Mouse (Mus musculus) hindbrain, embryonic 12.5 days (tissue): ENCODE results near the gene Tmem40. TPM values are rescaled to one million over a fixed set of nuclear protein-coding genes. Genes with fewer than 3 reads are reported as not detected.

ENCODE experiments used
- ATAC-seq: fragments of 200-750 bp; cut with Nextera tagmentation; 2 replicates; pipeline ENCODE4 v1.8.0; 2017; ENCODE audit warnings: moderate TSS enrichment; ENCODE audit not compliant: low FRiP score
- H3K27ac ChIP-seq: fragments of 300-500 bp; sonication (generic); 2 replicates; pipeline ENCODE4 v1.5.1; 2016; ENCODE audit warnings: mild to moderate bottlenecking
- H3K27me3 ChIP-seq: fragments of 300-500 bp; sonication (generic); 2 replicates; pipeline ENCODE4 v1.6.1; 2016; ENCODE audit warnings: mild to moderate bottlenecking
- H3K36me3 ChIP-seq: fragments of 300-500 bp; sonication (generic); 2 replicates; pipeline ENCODE4 v1.6.1; 2016; ENCODE audit warnings: mild to moderate bottlenecking
- H3K4me1 ChIP-seq: fragments of 300-500 bp; sonication (generic); 2 replicates; pipeline ENCODE4 v1.6.1; 2016
- H3K4me2 ChIP-seq: fragments of 300-500 bp; sonication (generic); replicated peaks from 2 replicates; pipeline ENCODE4 v1.6.1; 2016; ENCODE audit warnings: mild to moderate bottlenecking
- H3K4me3 ChIP-seq: fragments of 300-500 bp; sonication (generic); 2 replicates; pipeline ENCODE4 v1.5.1; 2016; ENCODE audit warnings: mild to moderate bottlenecking
- H3K9ac ChIP-seq: fragments of 300-500 bp; sonication (generic); 2 replicates; pipeline ENCODE4 v1.6.1; 2016; ENCODE audit warnings: mild to moderate bottlenecking, moderate library complexity
- H3K9me3 ChIP-seq: fragments of 300-500 bp; sonication (generic); replicated peaks from 2 replicates; pipeline ENCODE4 v1.6.1; 2016; ENCODE audit warnings: mild to moderate bottlenecking
- WGBS: fragments of 180-500 bp; shearing (Covaris S2); methylation state at CpG from one replicate; pipeline ENCODE4 v1.1.7; 2016; 5-methylcytosine and 5-hydroxymethylcytosine counted together
- microRNA-seq: library from miRNA; unstranded; fragments of <30 nt; microRNA quantifications from one replicate; pipeline ENCODE4, GENCODE M21; 2017
- polyA plus RNA-seq: library from polyadenylated mRNA; unstranded; fragments of >200 nt; fragmentation: Nextera tagmentation; extraction: Ambion mirVana; gene quantifications from 2 replicates; pipeline ENCODE4 v1.2.1, GENCODE M21; 2016

The Tmem40 gene
- polyA plus RNA-seq, 1 experiment from 2014 or later, result 1.1 TPM

DNA sequence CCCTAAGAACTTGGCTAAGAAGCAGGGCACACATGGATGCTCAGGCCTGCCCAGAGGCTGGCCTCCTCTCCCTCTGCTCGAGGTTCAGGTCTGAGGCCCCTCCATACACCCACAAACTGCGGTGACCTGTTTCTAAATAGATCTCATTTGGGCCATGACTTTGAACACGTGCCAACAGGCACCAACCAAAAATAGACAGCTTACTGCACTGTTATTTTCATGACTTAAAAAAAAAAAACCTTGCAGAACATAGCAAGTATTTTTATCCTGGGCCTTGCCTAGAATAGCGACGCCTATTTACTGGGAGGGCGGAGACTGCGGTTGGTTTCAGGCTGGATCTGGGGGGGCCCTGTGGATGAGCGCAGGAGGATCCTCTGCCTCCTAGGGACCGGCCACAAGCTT is 67.8 kb downstream of the Tmem40 start:
- H3K4me3 ChIP-seq, result no peak overlapping the region
- H3K4me2 ChIP-seq, result no peak overlapping the region
- ATAC-seq, result no peak
- peaks cover 4% of the 10 kb centered on the region; the same call in 1 of the 2 replicates for H3K4me1 ChIP-seq
- H3K9me3 ChIP-seq, result no peaks in the 10 kb centered on the region
- no peak overlapping the region for H3K27ac ChIP-seq
- no peaks in the 10 kb centered on the region for H3K27me3 ChIP-seq
- WGBS, result 62% methylated on average over 9 of the region's 9 CpGs
- no peaks in the 10 kb centered on the region for H3K36me3 ChIP-seq
- no peak overlapping the region for H3K9ac ChIP-seq

DNA sequence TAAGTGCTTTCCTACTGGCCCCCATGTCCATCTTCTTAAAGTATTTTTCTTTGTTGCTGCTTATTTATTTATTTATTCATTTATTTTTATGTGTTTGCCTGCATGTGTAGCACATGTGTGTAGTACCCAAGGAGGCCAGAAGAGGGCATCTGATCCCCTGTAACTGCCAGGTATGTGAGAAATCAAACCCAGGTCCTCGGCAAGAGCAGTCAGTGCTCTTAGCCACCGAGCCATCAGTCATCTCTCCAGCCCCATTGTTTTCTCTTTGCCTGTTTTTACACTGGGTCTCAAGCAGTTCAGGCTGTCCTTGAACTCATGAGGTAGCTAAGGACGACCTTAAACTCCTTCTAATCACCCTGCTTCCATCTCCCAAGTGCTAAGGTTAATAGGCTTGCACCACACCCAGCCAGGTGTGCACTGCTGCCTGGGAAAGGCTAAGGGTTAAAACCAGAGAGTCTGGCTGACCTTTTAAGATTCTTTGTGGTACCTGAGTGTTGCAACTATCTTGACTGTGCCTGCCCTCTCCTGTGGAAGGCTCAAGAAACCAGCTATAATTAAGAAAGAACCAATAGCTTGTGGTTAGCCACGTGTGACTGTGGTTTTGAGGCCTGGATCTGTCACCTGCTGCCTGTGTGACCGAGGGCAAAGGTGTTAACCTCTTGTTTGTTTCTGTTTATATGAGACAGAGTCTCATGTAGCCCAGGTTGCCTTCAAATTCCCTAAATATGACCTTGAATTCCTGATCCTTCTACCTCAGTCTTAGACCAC is 69.1 kb downstream of the Tmem40 start:
- 69% methylated on average over 5 of the region's 5 CpGs for WGBS
- no peak for ATAC-seq
- H3K9ac ChIP-seq, result no peak overlapping the region

DNA sequence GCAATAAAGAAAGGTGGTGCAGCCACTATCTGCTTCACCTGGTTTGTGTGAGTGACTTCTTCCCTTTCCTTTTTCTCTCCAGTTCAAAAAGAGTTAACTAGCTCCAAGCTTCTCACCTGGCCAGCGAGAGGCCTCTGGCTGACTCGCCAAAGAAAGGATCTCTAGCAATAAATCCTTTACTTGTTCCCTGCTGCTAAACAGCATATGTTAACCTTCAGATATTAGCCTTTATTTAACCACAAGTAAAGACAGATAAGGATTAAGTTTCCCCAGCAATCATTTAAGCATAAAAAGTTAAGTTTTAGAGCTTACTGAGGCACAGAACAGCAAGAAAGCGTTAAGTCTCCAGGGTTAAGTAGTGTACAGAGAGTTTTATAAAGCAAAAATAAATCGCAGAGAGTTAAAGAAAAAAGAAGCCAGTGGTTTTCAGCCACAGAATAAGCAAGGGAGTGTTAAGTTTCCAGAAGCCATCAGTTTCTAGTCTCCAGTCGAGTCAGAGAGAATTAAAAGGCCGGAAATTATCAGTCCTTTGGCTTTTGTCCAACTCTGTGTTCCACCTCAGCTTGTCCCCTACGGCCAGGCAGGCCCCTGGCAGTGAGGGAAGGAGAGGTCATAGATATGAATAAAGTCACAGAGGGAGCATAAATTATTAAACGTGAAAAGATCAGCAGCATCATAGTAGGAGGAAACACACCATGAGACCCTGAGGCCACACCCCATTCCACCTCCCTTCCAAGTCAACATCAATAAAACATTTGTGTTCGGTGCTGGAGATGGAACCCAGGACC is 69.9 kb downstream of the Tmem40 start:
- no peak overlapping the region for H3K9ac ChIP-seq
- H3K4me1 ChIP-seq, result no peaks in the 10 kb centered on the region
- no peak overlapping the region for H3K4me3 ChIP-seq
- no peaks in the 10 kb centered on the region for H3K36me3 ChIP-seq
- no peak overlapping the region for H3K4me2 ChIP-seq
- H3K27me3 ChIP-seq, result no peaks in the 10 kb centered on the region
- no peak for ATAC-seq
- no peaks in the 10 kb centered on the region for H3K9me3 ChIP-seq
- 69% methylated on average over 9 of the region's 9 CpGs for WGBS
- no peak overlapping the region for H3K27ac ChIP-seq

More for the DNA sequence above, 69.1 kb downstream of the Tmem40 start:
- no peak overlapping the region for H3K27ac ChIP-seq
- no peaks in the 10 kb centered on the region for H3K36me3 ChIP-seq
- H3K4me2 ChIP-seq, result no peak overlapping the region
- no peak overlapping the region for H3K4me3 ChIP-seq
- H3K9me3 ChIP-seq, result no peaks in the 10 kb centered on the region
- H3K4me1 ChIP-seq, result peaks cover 3% of the 10 kb centered on the region; the same call in 1 of the 2 replicates
- no peaks in the 10 kb centered on the region for H3K27me3 ChIP-seq

- Histone ChIP-seq H3K4me1 (no peaks in the 10 kb centered on the region), H3K27me3 (no peaks in the 10 kb centered on the region), H3K27ac (no peak overlapping the region), H3K36me3 (no peaks in the 10 kb centered on the region), H3K9ac (no peak overlapping the region), H3K4me3 (no peak overlapping the region), H3K4me2 (no peak overlapping the region), H3K9me3 (0 out of 2 replicates have a peak, but pooled peaks cover 6% of the 10 kb centered on the region)
- no peak for ATAC-seq
- WGBS, result 97% methylated on average over 4 of the region's 4 CpGs
These were observed 72.1 kb downstream of the Tmem40 start for GRCm38 (mm10) chr6:115690105-115690504.

DNA sequence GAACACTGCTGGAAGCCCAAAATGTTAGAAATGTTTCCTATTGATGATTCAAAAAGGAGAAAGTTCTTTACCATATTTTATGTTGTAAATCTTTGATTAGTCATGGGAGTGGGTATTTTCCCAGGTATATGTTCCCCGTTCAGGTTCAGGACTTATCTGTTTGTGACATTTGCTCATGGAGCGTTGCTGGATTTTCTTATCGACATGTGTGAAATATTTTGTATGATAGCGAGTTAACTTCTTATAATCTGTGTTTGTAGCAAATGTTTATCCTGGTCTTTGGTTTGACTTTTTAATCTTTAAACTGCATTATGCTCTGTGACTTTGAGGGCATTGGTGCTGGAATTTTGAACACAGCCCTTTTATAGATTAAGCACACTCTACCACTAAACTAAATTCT is 73.6 kb downstream of the Tmem40 start:
- no peak for ATAC-seq
- H3K36me3 ChIP-seq, result no peaks in the 10 kb centered on the region
- 85% methylated on average over 4 of the region's 4 CpGs for WGBS

DNA sequence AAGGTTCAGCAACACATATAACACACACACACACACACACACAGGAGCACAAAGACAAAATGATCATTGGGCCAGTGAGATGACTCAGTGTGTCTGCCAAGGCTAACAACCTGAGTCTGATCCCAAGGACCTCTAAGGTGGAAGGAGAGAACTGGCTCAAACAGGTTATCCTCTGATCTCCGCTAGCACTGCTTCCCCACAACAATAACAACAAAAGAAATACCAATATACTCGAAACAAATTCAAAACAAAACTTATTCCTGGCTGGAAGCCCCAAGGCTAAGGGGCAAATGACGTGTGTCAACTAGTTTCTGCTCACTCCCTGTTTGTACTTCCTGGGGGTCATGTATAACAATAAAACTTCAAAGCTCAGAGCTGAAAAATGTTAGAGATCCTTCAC is 74.5 kb downstream of the Tmem40 start:
- WGBS, result 66% methylated on average over 3 of the region's 3 CpGs
- H3K27ac ChIP-seq, result no peak overlapping the region
- ATAC-seq, result no peak
- no peak overlapping the region for H3K9ac ChIP-seq
- H3K4me1 ChIP-seq, result no peaks in the 10 kb centered on the region
- H3K9me3 ChIP-seq, result 0 out of 2 replicates have a peak, but pooled peaks cover 6% of the 10 kb centered on the region
- no peak overlapping the region for H3K4me2 ChIP-seq
- no peaks in the 10 kb centered on the region for H3K36me3 ChIP-seq
- H3K27me3 ChIP-seq, result no peaks in the 10 kb centered on the region
- H3K4me3 ChIP-seq, result no peak overlapping the region

More for the DNA sequence above, 73.6 kb downstream of the Tmem40 start:
- H3K4me1 ChIP-seq, result no peaks in the 10 kb centered on the region
- H3K9ac ChIP-seq, result no peak overlapping the region
- H3K27ac ChIP-seq, result no peak overlapping the region
- no peak overlapping the region for H3K4me2 ChIP-seq
- H3K9me3 ChIP-seq, result 0 out of 2 replicates have a peak, but pooled peaks cover 6% of the 10 kb centered on the region
- no peaks in the 10 kb centered on the region for H3K27me3 ChIP-seq
- no peak overlapping the region for H3K4me3 ChIP-seq

DNA sequence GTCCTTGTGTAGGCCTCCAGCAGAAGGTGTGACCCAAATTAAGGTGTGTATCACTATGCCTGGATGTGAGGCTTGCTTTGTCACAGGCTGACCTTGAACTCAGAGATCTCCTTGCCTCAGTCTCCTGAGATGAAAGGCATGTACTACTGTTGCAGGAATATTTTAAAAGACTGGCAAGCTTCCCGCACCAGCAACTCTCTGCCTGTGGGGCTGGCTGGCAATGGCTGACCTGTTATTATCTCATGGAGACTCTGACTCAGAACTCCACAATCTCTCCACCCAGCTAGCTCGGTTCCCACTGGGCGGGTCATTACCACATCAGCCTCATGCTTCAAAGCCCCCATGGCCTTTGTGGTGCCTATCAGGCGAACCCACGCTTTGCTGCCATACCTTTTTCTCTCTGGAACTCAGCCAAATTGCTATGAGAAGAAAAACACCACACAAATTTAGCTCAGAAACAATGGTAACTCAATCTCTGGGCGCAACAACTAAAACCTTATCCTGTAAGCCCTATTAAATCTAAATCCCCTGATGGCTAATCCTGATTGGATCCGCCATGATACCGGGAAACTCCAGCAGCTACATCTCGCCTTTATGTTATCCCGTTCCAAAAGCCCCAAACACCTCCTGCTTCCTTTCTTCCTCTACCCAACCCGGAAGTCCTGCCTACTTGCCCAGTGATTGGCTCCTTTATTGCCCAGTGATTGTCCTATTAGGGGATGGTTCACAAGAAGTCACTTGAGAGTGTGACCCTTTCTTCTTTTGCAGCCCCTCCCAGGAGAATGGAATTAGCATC is 77.2 kb downstream of the Tmem40 start:
- H3K4me1 ChIP-seq, result no peaks in the 10 kb centered on the region
- no peaks in the 10 kb centered on the region for H3K27me3 ChIP-seq
- H3K4me2 ChIP-seq, result peak overlapping the region; percentile 15; the same call in 1 of the 2 replicates
- no peak overlapping the region for H3K27ac ChIP-seq
- 0 out of 2 replicates have a peak, but pooled peaks cover 6% of the 10 kb centered on the region for H3K9me3 ChIP-seq
- WGBS, result 57% methylated on average over 11 of the region's 11 CpGs
- ATAC-seq, result no peak
- no peak overlapping the region for H3K9ac ChIP-seq
- no peaks in the 10 kb centered on the region for H3K36me3 ChIP-seq
- H3K4me3 ChIP-seq, result no peak overlapping the region

DNA sequence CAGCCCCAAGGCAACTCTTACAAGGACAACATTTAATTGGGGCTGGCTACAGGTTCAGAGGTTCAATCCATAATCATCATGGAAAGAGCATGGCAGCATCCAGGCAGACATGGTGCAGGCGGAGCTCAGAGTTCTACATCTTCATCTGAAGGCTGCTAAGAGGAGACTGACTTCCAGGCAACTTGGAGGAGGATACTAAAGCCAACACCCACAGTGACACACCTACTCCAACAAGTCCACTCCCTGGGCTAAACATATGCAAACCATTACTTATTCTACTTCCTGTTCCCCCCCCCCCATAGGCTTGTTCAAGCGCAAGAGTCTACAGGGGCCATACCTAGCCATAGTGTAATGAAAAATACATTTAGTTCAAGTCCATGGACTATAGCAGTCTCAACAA is 77.9 kb downstream of the Tmem40 start:
- H3K4me2 ChIP-seq, result no peak overlapping the region
- H3K27ac ChIP-seq, result no peak overlapping the region
- 0 out of 2 replicates have a peak, but pooled peaks cover 6% of the 10 kb centered on the region for H3K9me3 ChIP-seq
- H3K4me3 ChIP-seq, result no peak overlapping the region
- H3K27me3 ChIP-seq, result no peaks in the 10 kb centered on the region
- WGBS, result 98% methylated on average over 2 of the region's 2 CpGs
- ATAC-seq, result no peak
- H3K9ac ChIP-seq, result no peak overlapping the region
- no peaks in the 10 kb centered on the region for H3K4me1 ChIP-seq
- H3K36me3 ChIP-seq, result no peaks in the 10 kb centered on the region

DNA sequence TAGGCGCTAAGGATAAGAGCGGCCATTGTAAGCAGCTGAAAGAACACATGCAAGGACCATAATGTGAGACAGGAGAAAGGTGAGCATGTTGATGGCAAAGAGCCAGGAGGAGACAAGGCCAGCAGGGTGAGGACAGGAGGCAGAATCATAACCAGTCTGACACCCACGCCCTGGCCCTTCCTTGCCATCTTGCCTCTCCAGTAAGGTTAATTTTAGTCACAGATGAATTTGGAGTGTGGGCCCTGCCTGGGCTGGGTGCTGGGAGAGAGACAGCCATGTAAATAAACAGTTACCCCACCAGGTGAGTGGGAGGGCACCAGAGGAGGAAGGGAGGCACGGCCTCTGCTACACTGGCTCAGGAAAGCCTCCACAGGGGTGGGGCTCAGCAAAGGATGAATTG is 81.1 kb downstream of the Tmem40 start:
- Histone ChIP-seq H3K9me3 (no peaks in the 10 kb centered on the region), H3K4me1 (no peaks in the 10 kb centered on the region; the same call in 1 of the 2 replicates), H3K9ac (no peak overlapping the region), H3K4me3 (no peak overlapping the region), H3K4me2 (no peak overlapping the region), H3K27me3 (no peaks in the 10 kb centered on the region), H3K36me3 (no peaks in the 10 kb centered on the region), H3K27ac (no peak overlapping the region)
- ATAC-seq, result no peak
- WGBS, result 88% methylated on average over 4 of the region's 4 CpGs

Small RNAs within 50 kb of the gene (microRNA-seq; reads per million reads assigned to microRNA genes)
- 0.81 reads per million for gene Mir7660

Other genes starting within 250 kb of the Tmem40 start
- 28.4 and 30.4 TPM in 2 replicates for gene Tsen2, start 217.7 kb downstream of the Tmem40 start, polyA plus RNA-seq
- gene Mkrn2os, start 169.8 kb downstream of the Tmem40 start, polyA plus RNA-seq, result 0.12 and 0.17 TPM in 2 replicates
- gene Mkrn2, start 160.5 kb downstream of the Tmem40 start, polyA plus RNA-seq, result 27.4 and 28.9 TPM in 2 replicates
- gene Raf1, start 85.8 kb downstream of the Tmem40 start, polyA plus RNA-seq, result 159 TPM in 2 replicates
- 35.6 and 37.3 TPM in 2 replicates for gene Cand2, start 12.1 kb upstream of the Tmem40 start, polyA plus RNA-seq
- gene Rpl32, start 46.3 kb upstream of the Tmem40 start, polyA plus RNA-seq, result 1,424 and 1,629 TPM in 2 replicates
- gene Efcab12, start 76.0 kb upstream of the Tmem40 start, polyA plus RNA-seq, result 2.3 TPM in 2 replicates
- gene Mbd4, start 91.0 kb upstream of the Tmem40 start, polyA plus RNA-seq, result 19.8 and 22.4 TPM in 2 replicates
- gene Ift122, start 91.1 kb upstream of the Tmem40 start, polyA plus RNA-seq, result 28.4 and 31.5 TPM in 2 replicates
- 0.16 and 0.19 TPM in 2 replicates for gene Rho, start 169.3 kb upstream of the Tmem40 start, polyA plus RNA-seq
- not detected in 2 replicates for gene H1foo, start 182.5 kb upstream of the Tmem40 start, polyA plus RNA-seq
- 21.9 and 24.5 TPM in 2 replicates for gene Plxnd1, start 232.6 kb upstream of the Tmem40 start, polyA plus RNA-seq